Mouse (Mus musculus) megakaryocyte, embryonic 14.5 days (primary cell): ENCODE results near the gene Uggt1.

Source experiments
- FLI1 ChIP-seq: IDR thresholded peaks from 2 replicates; pipeline ENCODE4 v1.6.1; 2012; ENCODE audit warnings: low read length, inconsistent platforms, mixed read lengths
- GATA1 ChIP-seq: IDR thresholded peaks from 3 replicates; pipeline ENCODE4 v1.6.1; 2012; ENCODE audit warnings: mixed read lengths, low read length, inconsistent platforms, borderline replicate concordance

DNA sequence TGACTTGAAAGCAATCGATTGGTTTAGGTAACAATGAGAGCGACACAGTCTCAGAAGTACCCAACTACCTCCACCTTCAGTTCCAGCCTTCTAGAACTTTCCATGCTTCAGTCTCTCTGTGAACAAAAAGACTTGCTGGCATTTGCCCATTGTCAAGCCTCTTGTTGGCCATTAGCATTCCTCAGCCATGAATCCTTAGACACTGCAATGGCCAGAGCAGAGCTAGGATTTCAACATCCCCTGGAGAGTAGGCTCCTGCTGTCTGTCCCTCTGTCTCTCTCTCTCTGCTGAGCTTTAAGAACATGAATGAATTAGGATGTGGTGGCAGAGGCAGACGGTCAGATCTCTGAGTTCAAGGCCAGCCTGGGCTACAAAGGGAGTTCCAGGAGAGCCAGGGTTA lies 36.4 kb upstream of the Uggt1 start:
- TF ChIP-seq GATA1 = no peak
- TF ChIP-seq FLI1 = no peak
